Mouse (Mus musculus) mouse trophoblast stem cell (cell line): Measurements from ENCODE around the gene Calml3.

Experiments
- in situ Hi-C, 2 experiments: fragments of 300-500 bp; cut with MseI, MboI; formaldehyde crosslinking; loops; 2 replicates in 1 of 2; 3 replicates in 1 of 2; pipeline ENCODE4 v1.15.1; 2025

Calml3 gene

DNA sequence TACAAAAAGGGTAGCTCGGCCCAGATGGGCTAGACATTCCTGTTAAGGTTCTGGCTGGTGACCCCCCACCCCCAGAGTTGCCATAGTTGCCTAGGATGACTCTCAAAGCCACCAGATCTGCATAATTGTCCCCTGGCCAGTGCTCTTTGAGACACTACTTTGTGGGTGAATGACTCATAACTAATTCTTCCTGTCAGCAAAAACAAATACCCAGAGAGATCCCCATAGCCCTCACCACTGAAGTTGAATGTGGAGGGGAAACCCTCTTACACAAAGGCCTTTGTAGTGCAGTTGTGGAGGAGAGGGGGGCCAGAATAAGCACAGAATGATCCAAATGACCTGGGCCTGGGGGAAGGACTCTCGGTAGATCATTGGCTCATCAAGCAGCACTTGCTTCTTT, 21.6 kb downstream of the Calml3 start:
- in situ Hi-C loops, result no loop called here

DNA sequence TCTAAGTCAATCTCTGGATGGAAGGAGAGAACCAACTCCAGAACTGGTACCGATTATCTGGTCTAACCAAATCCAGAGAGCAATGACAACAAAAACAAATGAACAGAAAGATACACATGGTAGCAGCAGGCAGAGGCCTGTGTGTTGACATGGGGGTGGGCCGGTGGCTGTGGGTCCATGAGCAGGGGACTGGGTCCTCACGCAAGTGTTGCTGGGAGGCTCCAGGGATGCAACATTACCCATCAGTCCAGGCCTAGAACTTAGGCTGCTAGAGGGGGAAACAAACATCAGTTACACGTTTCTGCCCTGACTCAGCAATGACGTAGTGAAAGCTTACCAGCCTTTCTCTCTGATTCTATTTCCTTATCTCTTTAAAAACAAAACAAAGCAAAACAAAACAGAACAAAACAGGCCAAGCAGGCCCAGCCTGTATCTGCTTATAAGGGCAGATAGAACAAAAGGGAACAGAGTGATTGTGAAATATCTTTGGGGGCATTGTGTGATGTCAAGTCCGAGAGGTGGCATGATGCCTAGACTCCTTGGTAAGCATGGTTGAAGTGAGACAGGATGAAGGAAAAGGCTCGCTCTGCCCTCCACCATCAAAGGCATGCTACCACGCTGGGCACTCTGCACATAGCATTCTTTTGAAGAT, 24.4 kb downstream of the Calml3 start:
- in situ Hi-C loops, result no loop called here

DNA sequence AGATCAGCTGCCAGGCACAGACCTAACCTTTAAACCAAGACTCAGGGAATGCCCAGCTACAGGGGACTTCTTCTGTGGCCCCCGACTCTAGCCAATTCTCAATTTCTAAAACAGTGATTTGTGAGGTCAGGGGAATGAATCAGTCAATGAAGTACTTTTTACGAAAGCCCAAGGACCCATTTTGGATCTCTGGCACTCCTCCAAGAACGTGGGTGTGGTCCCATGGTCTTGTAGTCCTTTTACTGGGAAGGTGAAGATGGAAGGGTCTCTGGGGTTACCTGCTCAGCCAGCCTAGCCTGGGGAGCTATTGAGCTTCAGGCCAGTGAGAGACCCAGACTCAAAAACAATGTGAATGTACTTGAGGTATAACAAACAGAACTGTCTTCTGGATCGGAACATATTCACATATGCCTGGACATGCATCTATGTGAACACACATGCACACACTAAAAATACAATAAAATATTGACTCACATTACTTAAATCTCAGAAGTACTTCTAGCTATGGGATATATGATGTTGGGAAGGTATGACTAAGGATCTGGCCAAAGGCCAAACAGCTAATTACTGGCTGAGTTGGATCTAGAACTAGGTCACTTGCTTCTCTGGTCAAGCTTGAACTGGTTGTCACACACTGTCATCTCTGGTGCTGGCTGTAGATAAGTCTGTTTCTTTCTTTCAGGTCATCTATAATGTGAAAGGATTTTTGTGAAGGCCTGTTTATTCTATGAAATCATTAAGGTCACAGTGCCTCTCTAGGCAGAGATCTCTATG, 25.3 kb downstream of the Calml3 start:
- in situ Hi-C loops, result no loop called here

DNA sequence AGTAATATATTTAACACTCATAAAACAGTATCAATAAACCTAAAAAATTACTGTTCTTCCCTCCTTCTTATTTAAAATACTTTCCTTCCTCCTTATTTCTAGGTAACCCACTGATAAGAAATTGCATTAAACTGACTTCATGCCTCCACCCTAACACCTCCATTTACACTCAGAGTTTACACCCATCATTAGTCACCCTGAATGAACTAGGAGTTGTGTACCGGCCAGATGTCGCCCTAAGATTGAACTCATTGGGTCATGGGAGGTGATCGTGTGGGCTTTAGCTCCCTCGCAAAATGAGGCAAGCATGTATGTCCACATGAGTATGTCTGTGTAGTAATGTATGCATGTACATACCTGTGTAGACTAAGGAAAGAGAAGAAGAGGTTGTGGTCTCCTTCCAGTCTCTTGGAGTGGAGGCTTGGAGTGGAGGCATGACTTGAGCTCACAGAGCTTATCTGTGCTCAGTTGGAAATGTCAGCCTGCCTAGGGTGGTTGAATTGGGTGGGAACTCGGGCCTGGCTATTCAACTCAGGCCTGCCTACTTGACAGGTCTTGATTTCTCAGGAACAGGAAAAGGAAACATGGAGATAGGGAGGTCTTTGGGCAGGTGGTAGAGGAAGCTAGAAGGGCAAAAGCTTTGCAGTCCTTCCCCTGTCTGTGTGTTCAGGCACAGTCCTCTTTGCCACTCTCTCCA, 26.8 kb downstream of the Calml3 start:
- in situ Hi-C loops, result no loop called here

DNA sequence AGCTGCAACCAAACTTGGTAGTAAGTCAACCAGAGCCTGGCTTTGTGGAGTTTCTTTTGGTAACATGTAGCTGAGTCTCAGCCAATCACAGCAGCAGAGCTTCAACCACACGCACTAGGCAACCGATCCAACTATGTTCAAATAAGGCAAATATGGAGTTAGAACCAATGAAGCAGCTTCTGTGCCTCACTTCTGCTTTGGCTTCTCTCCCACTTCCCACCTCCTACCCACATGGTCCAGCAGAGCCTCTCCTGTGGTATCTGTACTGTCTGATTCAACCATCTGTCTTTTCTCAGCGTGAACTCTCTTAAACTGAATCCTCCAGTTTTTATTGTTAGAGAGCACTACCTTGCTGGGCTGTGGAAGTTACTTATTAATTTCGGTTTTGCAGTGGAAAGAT, 27.7 kb downstream of the Calml3 start:
- in situ Hi-C loops, result no loop called here

DNA sequence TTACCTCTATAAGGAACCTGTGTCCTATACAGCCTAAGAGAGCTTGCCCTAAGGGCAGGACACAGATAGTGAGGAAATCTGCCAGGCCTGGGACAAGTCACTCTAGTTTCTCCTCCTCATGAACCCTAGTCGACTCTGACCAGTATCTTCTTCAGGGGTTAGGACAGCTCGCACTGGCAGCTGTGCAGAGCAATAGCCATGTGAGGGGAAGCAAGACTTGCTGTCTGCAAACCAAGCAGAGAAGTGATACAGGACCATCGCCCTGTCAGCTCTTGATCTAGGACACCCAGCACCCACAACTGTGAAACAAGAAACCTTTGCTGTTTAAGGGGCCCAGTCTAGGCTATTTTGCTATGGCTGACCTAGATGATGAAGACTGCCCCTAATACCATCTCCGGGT, 29.1 kb downstream of the Calml3 start:
- in situ Hi-C loops, result no loop called here

DNA sequence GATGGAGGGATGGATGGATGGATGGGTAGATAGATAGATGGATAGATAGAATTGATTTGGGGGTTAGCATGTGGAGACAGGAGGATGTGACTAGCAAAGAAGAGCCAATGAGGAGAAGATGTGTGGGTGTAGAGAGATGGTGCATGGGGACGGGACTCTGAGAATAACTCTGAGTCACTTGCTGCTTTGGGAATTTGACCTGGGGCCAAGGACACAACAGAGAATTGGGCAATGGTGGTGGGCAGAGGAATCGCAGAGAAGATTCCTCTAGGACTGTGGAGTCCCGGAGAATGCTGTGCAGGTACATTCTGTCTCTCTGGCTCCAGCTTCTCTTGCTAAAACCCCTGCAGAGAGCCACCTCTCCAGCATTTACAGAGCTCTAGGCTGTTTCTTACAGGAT, 29.8 kb downstream of the Calml3 start:
- in situ Hi-C loops, result no loop called here

DNA sequence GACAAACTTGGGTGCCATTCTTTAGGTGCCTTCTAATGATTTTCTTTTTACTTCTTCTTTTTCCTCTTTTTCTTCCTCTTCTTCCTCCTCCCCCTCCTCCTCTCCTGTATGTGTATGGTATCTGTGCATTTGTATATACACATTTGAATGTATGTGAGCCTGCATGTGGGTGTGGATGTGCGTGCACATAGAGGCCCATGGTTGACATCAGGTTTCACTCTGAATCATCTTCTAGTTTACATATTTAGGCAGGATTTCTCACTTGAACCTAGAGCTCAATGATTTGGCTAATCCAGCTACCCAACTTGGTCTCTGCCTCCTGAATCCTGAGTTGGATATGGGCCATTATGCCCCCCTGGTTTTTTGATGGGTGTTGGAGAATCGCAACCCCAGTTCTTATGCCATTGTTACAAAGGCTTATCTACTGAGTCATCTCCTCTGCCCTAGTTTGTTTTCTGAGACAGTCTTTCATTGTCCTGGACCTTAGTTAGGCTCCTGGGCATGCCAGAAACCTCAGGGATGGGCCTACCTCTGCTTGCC, 30.9 kb downstream of the Calml3 start:
- in situ Hi-C loops, result no loop called here

DNA sequence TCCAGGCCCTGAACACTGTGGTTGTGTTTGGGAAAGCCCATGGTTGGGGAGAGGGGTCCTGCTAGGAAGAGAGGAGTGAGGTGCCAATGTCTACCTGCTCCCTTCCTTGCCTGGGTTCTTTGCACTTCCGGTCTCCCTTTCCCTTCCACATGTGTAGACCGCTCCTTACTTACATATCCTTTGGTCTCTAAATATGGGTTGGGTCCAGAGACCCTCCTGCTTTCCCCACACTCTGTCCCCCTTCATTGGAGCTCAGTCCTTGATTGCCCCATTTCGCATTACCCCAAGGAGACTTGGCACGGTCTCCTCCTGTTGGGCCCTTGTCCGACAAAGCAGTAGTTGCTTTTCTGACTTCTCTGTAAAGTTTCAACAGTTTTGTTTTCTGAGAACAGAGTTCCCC, 32.9 kb downstream of the Calml3 start:
- in situ Hi-C loops, result no loop called here

DNA sequence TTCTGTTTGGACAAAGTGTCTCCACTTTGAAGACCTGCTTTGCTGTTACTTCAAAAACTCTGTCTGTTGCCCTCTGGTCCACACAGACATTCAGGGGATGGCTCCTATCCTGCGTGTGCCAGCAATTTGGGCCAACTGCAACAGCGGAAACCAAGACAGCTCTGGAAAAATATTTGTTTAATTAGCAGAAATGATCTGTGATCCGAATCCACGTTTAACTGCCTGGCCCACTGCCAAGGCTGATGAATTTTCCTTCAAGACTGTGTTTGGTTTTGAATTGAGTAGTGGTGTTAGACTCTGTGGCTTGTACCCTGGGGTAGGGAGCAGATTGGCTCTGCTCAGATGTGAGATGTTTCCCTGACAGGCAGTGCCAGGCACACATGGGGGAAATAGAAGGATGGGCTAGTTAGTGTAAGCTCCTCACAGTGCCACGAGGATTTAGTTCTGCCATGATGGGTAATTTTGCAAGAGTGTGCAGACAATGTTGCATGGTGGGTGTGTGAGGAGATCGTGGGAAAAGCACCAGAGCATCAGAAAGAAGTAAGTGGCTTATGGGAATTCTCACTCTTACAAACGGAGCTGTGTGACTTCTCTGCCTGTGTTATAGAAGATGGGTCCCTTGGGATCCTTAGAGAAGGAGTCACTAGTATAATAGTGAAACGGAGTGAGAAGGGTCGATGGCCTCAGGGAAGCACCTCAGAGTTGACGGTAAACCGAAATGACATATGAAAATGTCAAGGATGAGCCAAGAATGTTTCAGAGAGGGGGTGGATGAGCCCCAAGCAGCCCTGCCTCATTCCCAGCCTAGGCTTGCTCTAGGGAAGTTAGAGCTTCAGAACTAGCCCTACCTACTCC, 33.7 kb downstream of the Calml3 start:
- in situ Hi-C loops, result no loop called here

DNA sequence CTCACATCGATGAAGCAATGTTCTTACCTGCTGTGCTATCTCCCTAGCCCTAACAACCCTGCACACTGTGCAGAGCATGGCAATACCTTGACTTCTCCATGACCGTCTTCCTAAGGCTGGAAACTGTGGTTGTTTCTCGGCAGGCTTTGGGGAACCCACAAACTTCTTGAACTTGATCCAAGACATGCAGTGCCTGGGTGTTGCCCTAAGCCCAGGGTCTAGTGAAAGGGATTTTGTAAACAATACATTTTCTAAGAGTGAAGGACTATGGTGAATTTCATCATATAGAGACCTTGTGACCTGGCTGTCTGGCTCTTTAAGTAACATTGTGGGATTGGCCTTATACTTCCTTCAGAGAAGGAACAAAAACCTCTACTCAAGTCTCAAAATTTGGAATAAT, 34.6 kb downstream of the Calml3 start:
- in situ Hi-C loops, result no loop called here

DNA sequence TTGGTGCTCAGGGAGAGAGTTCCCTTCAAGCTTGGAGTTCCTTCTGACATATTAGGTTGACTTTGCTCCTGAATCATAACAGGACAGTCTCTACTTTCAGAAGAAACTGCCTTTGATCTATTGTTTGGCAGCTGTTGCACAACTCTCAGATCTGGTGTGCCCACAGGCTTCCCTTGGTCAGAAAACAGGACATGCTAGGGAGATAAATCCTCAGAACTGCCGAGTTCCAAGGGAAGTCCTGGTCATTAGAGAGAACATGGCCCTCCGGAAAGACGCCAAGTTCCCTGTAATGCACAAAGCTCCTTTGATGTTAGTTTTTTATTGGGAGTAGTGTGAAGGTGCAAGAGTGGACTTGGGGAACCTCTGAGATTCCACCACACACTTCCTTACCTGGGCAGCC, 35.5 kb downstream of the Calml3 start:
- in situ Hi-C loops, result no loop called here

DNA sequence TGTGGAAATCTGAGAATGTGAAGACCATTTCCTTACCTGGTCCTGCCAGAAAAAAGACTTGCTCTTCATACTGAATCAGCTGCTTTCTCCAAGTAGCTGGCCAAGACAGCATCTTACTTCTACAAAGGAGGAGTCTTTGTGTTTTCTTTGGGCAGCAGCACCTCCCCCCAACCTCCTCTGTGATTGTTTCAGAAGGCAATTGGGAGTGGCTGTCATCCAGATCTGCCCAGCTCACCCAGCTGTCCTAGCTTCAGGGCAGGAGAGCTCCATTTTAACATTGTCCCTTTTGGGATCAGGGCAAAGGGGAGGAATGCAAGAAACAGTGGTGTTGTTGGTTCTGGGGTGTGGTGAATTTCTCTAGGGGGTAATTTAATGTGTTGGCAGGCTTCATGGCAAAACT, 37.0 kb downstream of the Calml3 start:
- in situ Hi-C loops, result no loop called here

DNA sequence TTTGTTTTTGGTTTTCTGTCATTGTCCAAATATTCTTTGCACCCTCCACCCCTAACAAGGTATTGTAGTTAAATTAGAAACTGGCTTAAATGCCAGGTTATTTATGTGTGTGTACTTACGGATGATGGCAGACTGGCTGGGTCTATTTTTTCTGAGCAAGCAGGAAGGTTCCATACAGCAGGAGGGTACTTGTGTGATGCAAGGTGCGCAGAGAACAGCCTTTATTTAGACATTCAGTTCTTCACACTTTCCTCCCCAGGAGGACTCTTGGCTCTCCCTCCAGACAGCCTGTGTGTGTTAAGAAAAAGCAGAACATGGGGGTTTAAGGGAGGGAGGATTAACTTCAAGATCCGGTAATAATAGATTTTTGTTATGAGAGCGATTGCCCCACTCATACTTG, 38.3 kb downstream of the Calml3 start:
- in situ Hi-C loops, result no loop called here

DNA sequence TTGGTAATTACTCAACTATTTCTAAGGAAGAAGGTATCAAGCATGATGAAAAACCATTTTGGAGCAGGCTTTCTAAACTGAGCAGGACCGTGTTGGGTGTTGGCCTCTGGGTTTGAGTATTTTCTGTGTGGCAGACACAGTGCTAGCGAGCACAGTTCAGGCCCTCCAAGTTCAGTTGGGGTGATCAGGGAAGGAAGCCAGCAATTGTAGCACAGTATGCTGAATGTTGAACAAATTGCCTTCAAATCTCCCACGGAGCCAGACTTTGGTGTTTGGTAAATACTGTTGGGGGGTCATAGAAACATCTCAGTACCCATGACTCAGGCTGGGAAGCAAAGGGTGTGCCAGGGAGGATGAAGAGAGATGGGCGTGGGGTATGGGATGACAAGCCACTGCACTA, 43.0 kb downstream of the Calml3 start:
- in situ Hi-C loops, result no loop called here

DNA sequence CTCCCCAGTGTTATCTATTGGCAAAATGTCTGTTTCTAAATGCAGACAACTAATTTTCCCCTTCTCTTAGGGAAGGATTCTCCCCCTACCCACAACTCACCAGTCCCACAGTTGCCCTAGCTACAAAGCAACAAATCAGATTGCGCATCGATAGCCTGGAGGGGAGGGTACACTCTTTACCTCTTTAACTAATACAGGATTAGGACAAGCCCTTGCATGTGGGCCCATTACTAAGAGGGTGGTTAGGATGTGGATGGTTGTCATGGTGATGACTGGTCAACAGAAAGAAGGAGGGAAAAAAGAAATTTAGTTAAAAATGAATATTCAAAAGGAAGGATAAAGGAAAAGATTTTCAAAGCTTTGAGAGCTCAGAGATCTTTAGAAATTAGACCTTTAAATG, 45.8 kb downstream of the Calml3 start:
- in situ Hi-C loops, result no loop called here

DNA sequence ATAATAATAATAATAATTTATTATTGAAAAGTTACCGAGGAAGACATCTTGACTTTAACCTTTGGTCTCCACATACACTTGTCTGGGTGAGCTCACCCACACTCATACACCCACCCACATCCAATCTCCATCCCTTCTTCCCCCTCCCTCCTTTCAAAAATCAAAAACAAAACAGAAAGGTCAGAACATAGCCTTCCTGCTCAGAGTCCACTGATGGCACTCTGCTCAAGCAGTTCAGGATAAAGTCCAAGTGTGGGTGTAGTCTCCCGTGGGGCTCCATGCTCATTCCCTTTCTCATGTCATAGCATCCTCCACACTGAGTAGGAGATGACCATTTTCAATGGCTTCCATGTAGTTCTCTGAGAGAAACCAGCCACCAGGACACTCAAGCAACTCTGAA, 50.8 kb downstream of the Calml3 start:
- in situ Hi-C loops, result no loop called here
